Comparison of ENCODE assay signal across 13 mouse cellular contexts in the genomic region with DNA sequence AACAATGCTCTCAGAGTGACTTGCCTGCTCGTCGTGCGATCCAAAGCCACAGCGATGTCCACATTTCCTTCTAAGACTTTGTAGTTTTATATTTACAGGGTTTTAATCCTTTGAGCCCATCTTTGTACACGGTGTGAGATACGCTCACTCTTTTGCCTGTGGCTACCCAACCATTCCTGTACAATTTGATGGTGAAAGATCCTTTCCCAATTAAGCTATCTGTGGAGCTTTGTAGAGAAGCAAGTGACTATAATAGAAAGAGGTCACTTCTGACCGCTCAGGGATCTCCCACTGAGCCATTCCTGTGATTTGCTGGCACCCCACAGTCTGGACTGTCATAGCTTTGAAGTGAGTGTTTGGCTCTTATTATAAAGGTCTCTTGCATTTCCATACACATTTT. TPM values are rescaled to one million over a fixed set of nuclear protein-coding genes. Genes with fewer than 3 reads are reported as not detected.
DNase-seq lines count a peak whose midpoint lies in the region; ATAC-seq and TF ChIP-seq lines count a peak whose summit lies in the region.
"Had no signal": no experiment of that assay in that cellular context is flagged by ENCODE, and none has a peak within 500 bp of the region (broad histone marks: within the 10 kb centered on the region; RNA-seq: fewer than 3 reads in every experiment).

No protein-coding gene starts in this region.

- peak overlapping the region; percentile 53 for H3K4me2 ChIP-seq in liver, embryonic 11.5 days
- H3K4me2 ChIP-seq in liver, postnatal 0 days (ENCODE audit: low read depth, low read length): no peak overlapping the region
- H3K4me2 ChIP-seq in hindbrain, embryonic 16.5 days (ENCODE audit: low read length): 0 out of 2 replicates have a peak overlapping the region, but pooled peaks have one; percentile 10

- H3K36me3 ChIP-seq in liver, embryonic 11.5 days (ENCODE audit: control insufficient read depth, insufficient read depth, low read length): no peaks in the 10 kb centered on the region
- no peaks in the 10 kb centered on the region for H3K36me3 ChIP-seq in liver, postnatal 0 days (replicated peaks; ENCODE audit: insufficient read depth, low read length)
- no peaks in the 10 kb centered on the region for H3K36me3 ChIP-seq in hindbrain, embryonic 16.5 days (ENCODE audit: control insufficient read depth, insufficient read depth, low read length)

- in situ Hi-C loops in Patski (cut with MboI; ENCODE audit: low pct_unique_long_range_greater_than_20kb): no loop called here

- no peak overlapping the region for H3K9ac ChIP-seq in liver, embryonic 11.5 days (ENCODE audit: low read depth, low read length)
- H3K9ac ChIP-seq in liver, postnatal 0 days (replicated peaks): no peak overlapping the region
- H3K9ac ChIP-seq in hindbrain, embryonic 16.5 days (ENCODE audit: low read depth, low read length): no peak overlapping the region

- no peak overlapping the region for H3K4me3 ChIP-seq in liver, embryonic 11.5 days (ENCODE audit: low read depth, low read length)
- H3K4me3 ChIP-seq in liver, postnatal 0 days (ENCODE audit: low read depth, low read length): no peak overlapping the region
- no peak overlapping the region for H3K4me3 ChIP-seq in hindbrain, embryonic 16.5 days (ENCODE audit: low read length)
- H3K4me3 ChIP-seq: erythroblast, embryonic 14.5 days had no signal

- no peak for TF ChIP-seq CTCF in liver, postnatal 0 days (IDR thresholded peaks at IDR 0.05; ENCODE audit: low read depth)
- no peak for TF ChIP-seq CTCF in Patski (IDR thresholded peaks at IDR 0.05)

- intact Hi-C loops in heart, postnatal 25 days (cut with DNase I): no loop called here

- 25% methylated on average over 7 of the region's 7 CpGs for WGBS in liver, embryonic 11.5 days
- WGBS in liver, postnatal 0 days (ENCODE audit: insufficient replicate concordance): 30% methylated on average over 7 of the region's 7 CpGs
- 14% methylated on average over 7 of the region's 7 CpGs for WGBS in hindbrain, embryonic 16.5 days

- TF ChIP-seq EP300 in liver, postnatal 0 days (IDR thresholded peaks at IDR 0.05; ENCODE audit: low read depth): no peak

- DNase-seq in heart, adult 11 months: peak; percentile 36
- no peak for DNase-seq in heart, postnatal 25 days (ENCODE audit: low spot score)
- DNase-seq in liver, embryonic 11.5 days (ENCODE audit: low spot score): no peak
- DNase-seq in liver, postnatal 0 days: no peak
- peak; percentile 62 for DNase-seq in Patski (ENCODE audit: low read depth, low spot score)
- DNase-seq in frontal cortex, postnatal 10 days (ENCODE audit: low spot score in 2 of 2): no peak
- DNase-seq in left cerebral cortex, adult 8-10 months (ENCODE audit: low spot score in 2 of 2): no peak
- DNase-seq: adrenal gland, postnatal 25 days; gastrocnemius, postnatal 36 days; kidney, adult 2 months; lung, postnatal 10 days had no signal

- POLR2A ChIA-PET in Patski (lab: Charles Lee): interaction anchor here (0.8 kb wide), 1 partner anchor 73 kb away, joined by 3 read pairs; no protein-coding TSS in a partner anchor

- CTCF ChIA-PET in Patski (lab: Charles Lee): interaction anchor here (0.7 to 2.8 kb wide), 5 partner anchors 9 to 265 kb away, joined by 3 to 18 read pairs (median 3); no protein-coding TSS in a partner anchor

- H3K27ac ChIP-seq in liver, embryonic 11.5 days (ENCODE audit: low read depth, low read length): no peak overlapping the region
- no peak overlapping the region for H3K27ac ChIP-seq in liver, postnatal 0 days (ENCODE audit: low read depth)
- no peak overlapping the region for H3K27ac ChIP-seq in hindbrain, embryonic 16.5 days (ENCODE audit: low read depth, low read length)

- H3K27me3 ChIP-seq in liver, embryonic 11.5 days (replicated peaks; ENCODE audit: control insufficient read depth, insufficient read depth, low read length): peaks cover 18% of the 10 kb centered on the region; the same call in 1 of the 2 replicates
- peaks cover 27% of the 10 kb centered on the region for H3K27me3 ChIP-seq in liver, postnatal 0 days (ENCODE audit: insufficient read depth, low read length)
- H3K27me3 ChIP-seq in Patski: no peaks in the 10 kb centered on the region
- H3K27me3 ChIP-seq in hindbrain, embryonic 16.5 days (replicated peaks; ENCODE audit: control insufficient read depth, insufficient read depth, low read length): peaks cover 7% of the 10 kb centered on the region

- ATAC-seq in liver, embryonic 11.5 days (replicated peaks; ENCODE audit: low FRiP score): no peak
- ATAC-seq in liver, postnatal 0 days: no peak
- peak; percentile 26 for ATAC-seq in Patski
- no peak for ATAC-seq in hindbrain, embryonic 16.5 days

- H3K9me3 ChIP-seq in liver, embryonic 11.5 days (ENCODE audit: control insufficient read depth, low read length): no peaks in the 10 kb centered on the region
- H3K9me3 ChIP-seq in liver, postnatal 0 days (ENCODE audit: low read length): no peaks in the 10 kb centered on the region
- no peaks in the 10 kb centered on the region for H3K9me3 ChIP-seq in hindbrain, embryonic 16.5 days (ENCODE audit: control insufficient read depth, low read length)

- H3K4me1 ChIP-seq in liver, embryonic 11.5 days (replicated peaks; ENCODE audit: control insufficient read depth, insufficient read depth, low read length): no peaks in the 10 kb centered on the region
- H3K4me1 ChIP-seq in liver, postnatal 0 days (ENCODE audit: insufficient read depth): no peaks in the 10 kb centered on the region
- peaks cover 4% of the 10 kb centered on the region; the same call in 1 of the 2 replicates for H3K4me1 ChIP-seq in hindbrain, embryonic 16.5 days (ENCODE audit: control insufficient read depth, insufficient read depth, low read depth, low read length)

RNA-seq across cellular contexts. Expression of gene Sec61a1, which starts 48.0 kb away (rescaled TPM):
- 10 to 100 TPM; 49.4 to 53.6 TPM for total RNA-seq in heart, postnatal 25 days (2021)
- 214 and 233 TPM in 2 replicates for polyA plus RNA-seq in liver, embryonic 11.5 days (2014; fragmentation: Nextera tagmentation; extraction: Ambion mirVana)
- 76.4 and 84.0 TPM in 2 replicates for polyA plus RNA-seq in liver, postnatal 0 days (2015; fragmentation: Nextera tagmentation; extraction: Ambion mirVana)
- 191 TPM for polyA plus RNA-seq in Patski (2021)
- polyA plus RNA-seq in hindbrain, embryonic 16.5 days (2015; fragmentation: Nextera tagmentation; extraction: Ambion mirVana): 155 and 169 TPM in 2 replicates
- total RNA-seq in left cerebral cortex, adult 8-10 months (2022): 10 to 100 TPM; 67.9 to 83.1 (median 72.2) TPM

Comparison
In these comparisons a context has a peak if more than half of its experiments do, and no peak if none do; other contexts are left out.
1. DNase-seq: peak in heart, adult 11 months (single experiment) and Patski (single experiment); none in heart, postnatal 25 days (single experiment), liver, embryonic 11.5 days (single experiment), liver, postnatal 0 days (single experiment), frontal cortex, postnatal 10 days (0 of 2) and left cerebral cortex, adult 8-10 months (0 of 2).